Mouse (Mus musculus): ENCODE measurements around the gene Lrpprc. TPM values are rescaled to one million over a fixed set of nuclear protein-coding genes. Genes with fewer than 3 reads are reported as not detected.

The Lrpprc gene
- polyA plus RNA-seq, 1 experiment from 2014 or later, result 62.2 TPM

GRCm38 (mm10) chr17:84752286-84752685 is 38.3 kb downstream of the Lrpprc start:
- WGBS (ENCODE audit: insufficient replicate concordance), result 80% methylated on average over 2 of the region's 2 CpGs
- no peak for ATAC-seq (replicated peaks; ENCODE audit: insufficient number of reproducible peaks, low FRiP score, low TSS enrichment)
- Histone ChIP-seq H3K27ac (ENCODE audit: low read depth, low read length) (no peak overlapping the region), H3K9ac (ENCODE audit: low read depth, low read length) (no peak overlapping the region), H3K4me1 (ENCODE audit: control insufficient read depth, insufficient read depth, low read length) (no peaks in the 10 kb centered on the region), H3K4me3 (ENCODE audit: low read depth, low read length) (no peak overlapping the region), H3K27me3 (ENCODE audit: control insufficient read depth, insufficient read depth, low read length) (no peaks in the 10 kb centered on the region), H3K36me3 (ENCODE audit: control insufficient read depth, insufficient read depth, low read length) (peaks cover 5% of the 10 kb centered on the region; the same call in 1 of the 2 replicates), H3K4me2 (no peak overlapping the region), H3K9me3 (replicated peaks; ENCODE audit: control insufficient read depth, low read length) (no peaks in the 10 kb centered on the region)

- Histone ChIP-seq H3K4me2 (no peak overlapping the region), H3K9me3 (replicated peaks; ENCODE audit: control insufficient read depth, low read length) (no peaks in the 10 kb centered on the region), H3K4me1 (ENCODE audit: control insufficient read depth, insufficient read depth, low read length) (no peaks in the 10 kb centered on the region), H3K9ac (ENCODE audit: low read depth, low read length) (no peak overlapping the region), H3K4me3 (ENCODE audit: low read depth, low read length) (no peak overlapping the region), H3K36me3 (ENCODE audit: control insufficient read depth, insufficient read depth, low read length) (peaks cover 5% of the 10 kb centered on the region; the same call in 1 of the 2 replicates), H3K27ac (ENCODE audit: low read depth, low read length) (no peak overlapping the region; the same call in 1 of the 2 replicates), H3K27me3 (ENCODE audit: control insufficient read depth, insufficient read depth, low read length) (no peaks in the 10 kb centered on the region)
- WGBS (ENCODE audit: insufficient replicate concordance), result 70% methylated on average over 8 of the region's 8 CpGs
- ATAC-seq (replicated peaks; ENCODE audit: insufficient number of reproducible peaks, low FRiP score, low TSS enrichment), result no peak
Measured at GRCm38 (mm10) chr17:84751630-84752191, 38.9 kb downstream of the Lrpprc start.

DNA sequence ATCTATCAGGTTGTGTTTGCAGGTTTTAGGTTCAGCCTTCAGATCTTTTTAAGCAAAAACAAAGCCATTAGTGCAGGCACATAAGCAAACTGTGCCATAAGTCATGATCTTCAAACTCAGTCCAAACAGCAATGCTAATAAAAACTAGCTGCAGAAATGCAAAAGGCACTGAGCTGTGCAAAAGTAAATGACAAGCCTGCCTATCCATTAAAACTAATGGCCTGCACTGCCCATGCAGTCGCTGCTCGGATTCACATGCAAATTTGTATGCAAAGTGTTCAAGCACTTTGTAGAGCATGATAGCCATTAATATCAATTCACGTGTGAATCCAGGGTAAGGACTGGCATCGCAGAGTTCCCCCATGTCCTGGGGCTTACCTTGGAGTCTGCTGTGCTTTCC is 40.5 kb downstream of the Lrpprc start:
- Histone ChIP-seq H3K36me3 (ENCODE audit: control insufficient read depth, insufficient read depth, low read length) (peaks cover 5% of the 10 kb centered on the region; the same call in 1 of the 2 replicates), H3K9ac (ENCODE audit: low read depth, low read length) (no peak overlapping the region)
- ATAC-seq (replicated peaks; ENCODE audit: insufficient number of reproducible peaks, low FRiP score, low TSS enrichment), result no peak

DNA sequence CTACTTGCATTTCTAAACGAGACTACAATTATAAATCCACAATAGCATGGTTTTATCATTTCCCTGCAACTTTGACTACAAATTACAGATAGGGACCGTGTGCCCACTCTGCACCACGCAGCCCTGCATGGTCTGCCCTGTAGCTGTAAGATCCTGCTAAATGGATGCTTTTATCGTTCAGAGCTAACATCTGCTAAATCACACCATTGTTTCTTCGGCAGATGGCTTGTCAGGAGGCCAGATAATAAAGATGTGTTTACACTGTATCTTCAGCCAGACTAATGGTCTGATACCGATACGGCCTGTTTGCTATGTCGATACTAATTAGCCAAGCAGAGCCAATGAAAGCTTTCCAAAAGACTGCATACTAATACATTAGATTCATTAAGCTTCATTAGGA is 41.3 kb downstream of the Lrpprc start:
- H3K4me2 ChIP-seq, result no peak overlapping the region
- H3K4me1 ChIP-seq (ENCODE audit: control insufficient read depth, insufficient read depth, low read length), result 0 out of 2 replicates have a peak, but pooled peaks cover 4% of the 10 kb centered on the region
- H3K9ac ChIP-seq (ENCODE audit: low read depth, low read length), result no peak overlapping the region
- no peak overlapping the region for H3K27ac ChIP-seq (ENCODE audit: low read depth, low read length)
- H3K9me3 ChIP-seq (replicated peaks; ENCODE audit: control insufficient read depth, low read length), result no peaks in the 10 kb centered on the region
- no peak for ATAC-seq (replicated peaks; ENCODE audit: insufficient number of reproducible peaks, low FRiP score, low TSS enrichment)
- no peaks in the 10 kb centered on the region for H3K27me3 ChIP-seq (ENCODE audit: control insufficient read depth, insufficient read depth, low read length)
- WGBS (ENCODE audit: insufficient replicate concordance), result 75% methylated on average over 8 of the region's 8 CpGs
- peaks cover 5% of the 10 kb centered on the region; the same call in 1 of the 2 replicates for H3K36me3 ChIP-seq (ENCODE audit: control insufficient read depth, insufficient read depth, low read length)
- no peak overlapping the region for H3K4me3 ChIP-seq (ENCODE audit: low read depth, low read length)

More for the DNA sequence above, 40.5 kb downstream of the Lrpprc start:
- H3K9me3 ChIP-seq (replicated peaks; ENCODE audit: control insufficient read depth, low read length), result no peaks in the 10 kb centered on the region
- H3K27ac ChIP-seq (ENCODE audit: low read depth, low read length), result no peak overlapping the region
- no peak overlapping the region for H3K4me2 ChIP-seq
- H3K4me1 ChIP-seq (ENCODE audit: control insufficient read depth, insufficient read depth, low read length), result no peaks in the 10 kb centered on the region
- H3K27me3 ChIP-seq (ENCODE audit: control insufficient read depth, insufficient read depth, low read length), result no peaks in the 10 kb centered on the region
- H3K4me3 ChIP-seq (ENCODE audit: low read depth, low read length), result no peak overlapping the region
- WGBS (ENCODE audit: insufficient replicate concordance), result 83% methylated on average over 4 of the region's 4 CpGs

GRCm38 (mm10) chr17:84748152-84748682 is 42.4 kb downstream of the Lrpprc start:
- peaks cover 3% of the 10 kb centered on the region; the same call in 1 of the 2 replicates for H3K36me3 ChIP-seq (ENCODE audit: control insufficient read depth, insufficient read depth, low read length)

GRCm38 (mm10) chr17:84747212-84747611 is 43.4 kb downstream of the Lrpprc start:
- no peak overlapping the region for H3K4me2 ChIP-seq
- 0 out of 2 replicates have a peak, but pooled peaks cover 2% of the 10 kb centered on the region for H3K36me3 ChIP-seq (ENCODE audit: control insufficient read depth, insufficient read depth, low read length)
- H3K9me3 ChIP-seq (replicated peaks; ENCODE audit: control insufficient read depth, low read length), result no peaks in the 10 kb centered on the region
- WGBS (ENCODE audit: insufficient replicate concordance), result 80% methylated on average over 6 of the region's 6 CpGs
- ATAC-seq (replicated peaks; ENCODE audit: insufficient number of reproducible peaks, low FRiP score, low TSS enrichment), result no peak
- H3K4me1 ChIP-seq (ENCODE audit: control insufficient read depth, insufficient read depth, low read length), result peaks cover 12% of the 10 kb centered on the region
- H3K27me3 ChIP-seq (ENCODE audit: control insufficient read depth, insufficient read depth, low read length), result no peaks in the 10 kb centered on the region
- no peak overlapping the region for H3K4me3 ChIP-seq (ENCODE audit: low read depth, low read length)
- H3K9ac ChIP-seq (ENCODE audit: low read depth, low read length), result no peak overlapping the region
- no peak overlapping the region for H3K27ac ChIP-seq (ENCODE audit: low read depth, low read length)

More at GRCm38 (mm10) chr17:84748152-84748682, 42.4 kb downstream of the Lrpprc start:
- H3K4me1 ChIP-seq (ENCODE audit: control insufficient read depth, insufficient read depth, low read length), result peaks cover 8% of the 10 kb centered on the region
- H3K4me3 ChIP-seq (ENCODE audit: low read depth, low read length), result no peak overlapping the region
- ATAC-seq (replicated peaks; ENCODE audit: insufficient number of reproducible peaks, low FRiP score, low TSS enrichment), result no peak
- no peak overlapping the region for H3K9ac ChIP-seq (ENCODE audit: low read depth, low read length)
- WGBS (ENCODE audit: insufficient replicate concordance), result 91% methylated on average over 9 of the region's 9 CpGs
- no peaks in the 10 kb centered on the region for H3K9me3 ChIP-seq (replicated peaks; ENCODE audit: control insufficient read depth, low read length)
- H3K27me3 ChIP-seq (ENCODE audit: control insufficient read depth, insufficient read depth, low read length), result no peaks in the 10 kb centered on the region
- H3K4me2 ChIP-seq, result no peak overlapping the region
- no peak overlapping the region for H3K27ac ChIP-seq (ENCODE audit: low read depth, low read length)

DNA sequence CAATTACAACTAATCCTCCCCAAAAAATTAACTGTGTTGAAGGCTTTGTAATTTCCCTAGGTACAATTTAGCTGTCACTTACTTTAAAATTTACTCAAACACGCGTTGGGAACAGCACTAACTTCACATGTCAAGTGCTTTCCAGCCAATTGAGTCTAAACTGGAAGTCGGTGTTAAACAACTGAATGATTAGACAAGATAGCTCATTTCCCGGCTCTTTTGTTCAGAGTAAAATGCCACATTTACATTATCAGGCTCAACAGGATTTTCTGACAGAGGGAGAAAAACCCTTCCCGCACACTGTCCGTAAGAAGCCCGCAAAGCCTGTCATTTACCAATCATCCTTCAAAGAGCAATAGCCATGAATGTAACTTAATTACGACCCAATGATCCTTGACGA is 45.6 kb downstream of the Lrpprc start:
- ATAC-seq (replicated peaks; ENCODE audit: insufficient number of reproducible peaks, low FRiP score, low TSS enrichment), result no peak
- Histone ChIP-seq H3K4me2 (no peak overlapping the region), H3K4me3 (ENCODE audit: low read depth, low read length) (no peak overlapping the region), H3K9me3 (replicated peaks; ENCODE audit: control insufficient read depth, low read length) (no peaks in the 10 kb centered on the region), H3K27me3 (ENCODE audit: control insufficient read depth, insufficient read depth, low read length) (no peaks in the 10 kb centered on the region), H3K27ac (ENCODE audit: low read depth, low read length) (no peak overlapping the region), H3K36me3 (ENCODE audit: control insufficient read depth, insufficient read depth, low read length) (0 out of 2 replicates have a peak, but pooled peaks cover 2% of the 10 kb centered on the region), H3K4me1 (ENCODE audit: control insufficient read depth, insufficient read depth, low read length) (peaks cover 12% of the 10 kb centered on the region), H3K9ac (ENCODE audit: low read depth, low read length) (no peak overlapping the region)
- 64% methylated on average over 9 of the region's 9 CpGs for WGBS (ENCODE audit: insufficient replicate concordance)

GRCm38 (mm10) chr17:84744256-84744655 is 46.3 kb downstream of the Lrpprc start:
- no peak overlapping the region for H3K4me2 ChIP-seq
- 63% methylated on average over 4 of the region's 4 CpGs for WGBS (ENCODE audit: insufficient replicate concordance)
- 0 out of 2 replicates have a peak, but pooled peaks cover 2% of the 10 kb centered on the region for H3K36me3 ChIP-seq (ENCODE audit: control insufficient read depth, insufficient read depth, low read length)
- no peaks in the 10 kb centered on the region for H3K9me3 ChIP-seq (replicated peaks; ENCODE audit: control insufficient read depth, low read length)
- no peak overlapping the region for H3K9ac ChIP-seq (ENCODE audit: low read depth, low read length)
- no peak overlapping the region for H3K27ac ChIP-seq (ENCODE audit: low read depth, low read length)
- peaks cover 12% of the 10 kb centered on the region for H3K4me1 ChIP-seq (ENCODE audit: control insufficient read depth, insufficient read depth, low read length)
- ATAC-seq (replicated peaks; ENCODE audit: insufficient number of reproducible peaks, low FRiP score, low TSS enrichment), result no peak
- H3K27me3 ChIP-seq (ENCODE audit: control insufficient read depth, insufficient read depth, low read length), result no peaks in the 10 kb centered on the region
- no peak overlapping the region for H3K4me3 ChIP-seq (ENCODE audit: low read depth, low read length)

Data from heart, embryonic 11.5 days (tissue).